Mouse (Mus musculus) liver, embryonic 14.5 days (tissue): ENCODE results near the gene Efcc1.

Experiments
- CTCF ChIP-seq: IDR thresholded peaks from 2 replicates; pipeline ENCODE4 v1.5.1; 2016; ENCODE audit warnings: antibody characterized with exemption, low read depth, control low read depth
- EP300 ChIP-seq: IDR thresholded peaks from 2 replicates; pipeline ENCODE4 v1.6.1; 2016; ENCODE audit warnings: antibody characterized with exemption, low read depth

GRCm38 (mm10) chr6:87762161-87762560 lies 31.5 kb downstream of the Efcc1 start:
- no peak for TF ChIP-seq EP300
- no peak for TF ChIP-seq CTCF
